1 mouse cellular context compared by ENCODE assay signal in the genomic region with DNA sequence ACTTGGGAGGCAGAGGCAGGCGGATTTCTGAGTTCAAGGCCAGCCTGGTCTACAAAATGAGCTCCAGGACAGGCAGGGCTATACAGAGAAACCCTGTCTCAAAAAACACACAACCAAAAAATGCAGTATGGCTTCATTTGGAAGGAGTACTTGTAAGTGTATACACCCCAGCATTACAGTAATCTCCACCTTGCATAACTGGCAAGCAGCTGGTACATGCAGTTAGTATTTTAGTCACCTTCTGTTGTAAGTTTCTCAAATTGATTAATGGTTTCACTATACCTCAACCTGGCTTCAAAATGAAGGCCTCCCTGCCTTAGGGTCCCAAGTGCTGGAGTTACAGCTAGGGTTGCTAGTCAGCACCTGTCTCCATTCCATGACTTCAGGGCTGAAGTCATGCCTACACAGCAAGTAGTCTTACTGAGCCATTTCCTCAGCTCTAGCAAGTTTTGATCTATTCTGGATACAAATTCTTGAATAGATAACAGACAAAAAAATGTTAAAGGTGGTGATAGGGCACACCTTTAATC.
A peak's percentile ranks its signal among the peaks of the same experiment; 100 is the strongest.
TF ChIP-seq lines count a peak whose summit lies in the region.

No protein-coding gene starts in this region.

TF ChIP-seq in CH12.LX, 34 proteins besides CTCF, POLR2A, EP300 and RAD21:
- TF ChIP-seq NRF1 (IDR thresholded peaks at IDR 0.05; ENCODE audit: low read depth, low read length) (no peak), IRF4 (IDR thresholded peaks at IDR 0.05; ENCODE audit: low read depth, low read length) (0 out of 2 replicates have a peak, but pooled peaks have one; percentile 13), ZMIZ1 (IDR thresholded peaks at IDR 0.05; ENCODE audit: low read depth, low read length) (0 out of 2 replicates have a peak, but pooled peaks have one; percentile 22), RCOR1 (conservative IDR thresholded peaks at IDR 0.05; ENCODE audit: low read depth, low read length) (0 out of 2 replicates have a peak, but pooled peaks have one; percentile 36), POLR2AphosphoS2 (IDR thresholded peaks at IDR 0.05; ENCODE audit: low read depth, low read length) (peak; percentile 39), ZKSCAN1 (IDR thresholded peaks at IDR 0.05; ENCODE audit: borderline replicate concordance, low read depth, low read length) (no peak)
